Mouse (Mus musculus) spleen, postnatal 36 days (tissue): ENCODE data around the gene Ralgapa2.

ENCODE experiments used
- DNase-seq, 2 experiments: peaks; one replicate each; pipeline ENCODE4 v3.0.0; 2022; ENCODE audit warnings: low spot score in 2 of 2, mixed read lengths in 1 of 2

Ralgapa2 gene

GRCm38 (mm10) chr2:146511911-146512580 is at the start of gene Ralgapa2:
TSS of gene Ralgapa2 (minus strand) at chr2:146512344.
- peak; percentile 99 to 100 for DNase-seq

- no peak for DNase-seq
Measured at GRCm38 (mm10) chr2:146561505-146561904, 49.4 kb upstream of the Ralgapa2 start.

- DNase-seq, result no peak
Measured at GRCm38 (mm10) chr2:146560633-146561043, 48.5 kb upstream of the Ralgapa2 start.

- no peak for DNase-seq
Measured at GRCm38 (mm10) chr2:146556148-146556547, 44.0 kb upstream of the Ralgapa2 start.

- no peak for DNase-seq
Measured at GRCm38 (mm10) chr2:146555351-146555750, 43.2 kb upstream of the Ralgapa2 start.

GRCm38 (mm10) chr2:146553701-146554100 is 41.6 kb upstream of the Ralgapa2 start:
- DNase-seq, result no peak

- DNase-seq, result no peak
Measured at GRCm38 (mm10) chr2:146551818-146552217, 39.7 kb upstream of the Ralgapa2 start.

- no peak for DNase-seq
Measured at GRCm38 (mm10) chr2:146549111-146549776, 37.1 kb upstream of the Ralgapa2 start.

- no peak for DNase-seq
Measured at GRCm38 (mm10) chr2:146544155-146544814, 32.1 kb upstream of the Ralgapa2 start.

- no peak for DNase-seq
Measured at GRCm38 (mm10) chr2:146533118-146533949, 21.2 kb upstream of the Ralgapa2 start.

GRCm38 (mm10) chr2:146532493-146532892 is 20.3 kb upstream of the Ralgapa2 start:
- DNase-seq, result no peak

GRCm38 (mm10) chr2:146525483-146525882 is 13.3 kb upstream of the Ralgapa2 start:
- no peak for DNase-seq

GRCm38 (mm10) chr2:146524685-146525415 is 12.7 kb upstream of the Ralgapa2 start:
- no peak for DNase-seq

GRCm38 (mm10) chr2:146516894-146517293 is 4.8 kb upstream of the Ralgapa2 start:
- DNase-seq, result no peak

- DNase-seq, result no peak
Measured at GRCm38 (mm10) chr2:146515081-146515480, 2.9 kb upstream of the Ralgapa2 start.

GRCm38 (mm10) chr2:146512581-146512920 is 407 bp upstream of the Ralgapa2 start:
- DNase-seq, result no peak

GRCm38 (mm10) chr2:146511401-146511865 is 711 bp downstream of the Ralgapa2 start:
- peak in 1 of 2 experiments; percentile 8 for DNase-seq

GRCm38 (mm10) chr2:146510780-146511179 is 1.4 kb downstream of the Ralgapa2 start:
- DNase-seq, result no peak

- DNase-seq, result no peak
Measured at GRCm38 (mm10) chr2:146502578-146503311, 9.4 kb downstream of the Ralgapa2 start.

GRCm38 (mm10) chr2:146500067-146500466 is 12.1 kb downstream of the Ralgapa2 start:
- no peak for DNase-seq
